Mouse (Mus musculus) C2C12 (cell line): ENCODE results near the gene Rps21. TPM values are rescaled to one million over a fixed set of nuclear protein-coding genes. Genes with fewer than 3 reads are reported as not detected.

Experiments
- H3K27me3 ChIP-seq: one replicate; pipeline ENCODE4 v1.6.1; 2011; ENCODE audit not compliant: control insufficient read depth, insufficient read depth, insufficient read length
- H3K36me3 ChIP-seq: one replicate; pipeline ENCODE4 v1.6.1; 2011; ENCODE audit not compliant: control insufficient read depth, insufficient read depth
- H3K4me3 ChIP-seq: one replicate; pipeline ENCODE4 v1.5.1; 2011; ENCODE audit warnings: mild to moderate bottlenecking, control low read depth; ENCODE audit not compliant: poor library complexity, insufficient read depth, severe bottlenecking
- H3K79me2 ChIP-seq: one replicate; pipeline ENCODE4 v1.6.1; 2011; ENCODE audit not compliant: control insufficient read depth, insufficient read depth
- H3K79me3 ChIP-seq: one replicate; pipeline ENCODE4 v1.6.1; 2011; ENCODE audit warnings: low read depth, control low read depth
- H3ac ChIP-seq: one replicate; pipeline ENCODE3; 2011; ENCODE audit warnings: low read depth; ENCODE audit not compliant: control insufficient read depth, insufficient read length
- CEBPB ChIP-seq: IDR thresholded peaks from one replicate; pipeline ENCODE4 v1.6.1; 2011; ENCODE audit warnings: low read depth, mild to moderate bottlenecking, control low read depth, moderate library complexity
- CTCF ChIP-seq: IDR thresholded peaks from one replicate; pipeline ENCODE4 v1.5.1; 2011; ENCODE audit not compliant: control insufficient read depth, insufficient read depth, insufficient read length
- FOSL1 ChIP-seq: IDR thresholded peaks from one replicate; pipeline ENCODE4 v1.8.0; 2011; ENCODE audit warnings: mild to moderate bottlenecking, low read length; ENCODE audit not compliant: poor library complexity, insufficient read depth, severe bottlenecking
- MAX ChIP-seq: IDR thresholded peaks from one replicate; pipeline ENCODE4 v1.6.1; 2011; ENCODE audit warnings: mild to moderate bottlenecking, control low read depth
- MYOD1 ChIP-seq: IDR thresholded peaks from one replicate; pipeline ENCODE4 v1.6.1; 2011; ENCODE audit warnings: low read depth; ENCODE audit not compliant: control insufficient read depth, insufficient read length
- MYOG ChIP-seq: IDR thresholded peaks from one replicate; pipeline ENCODE4 v1.6.1; 2011; ENCODE audit not compliant: control insufficient read depth, insufficient read length; ENCODE audit errors: extremely low read depth
- USF1 ChIP-seq: IDR thresholded peaks from one replicate; pipeline ENCODE4 v1.6.1; 2011; ENCODE audit warnings: low read depth, mild to moderate bottlenecking, control low read depth, moderate library complexity
- polyA plus RNA-seq: library from polyadenylated mRNA; unstranded; fragments of >200 nt; fragmentation: generic; extraction: Trizol; gene quantifications from one replicate; pipeline ENCODE4 v1.2.1, GENCODE M21; 2012; ENCODE audit warnings: missing spikeins

Gene Rps21
- polyA plus RNA-seq, 1 experiment: 5,244 TPM

GRCm38 (mm10) chr2:180215011-180215461, 42.1 kb upstream of the Rps21 start:
- no peak overlapping the region for H3K4me3 ChIP-seq
- H3K79me3 ChIP-seq: peaks cover 26% of the 10 kb centered on the region
- H3K79me2 ChIP-seq: peaks cover 70% of the 10 kb centered on the region
- no peaks in the 10 kb centered on the region for H3K27me3 ChIP-seq
- peaks cover 10% of the 10 kb centered on the region for H3K36me3 ChIP-seq
- TF ChIP-seq MYOD1 (no peak), USF1 (no peak), MAX (no peak), FOSL1 (no peak), CTCF (no peak), CEBPB (no peak), MYOG (no peak)
- peak overlapping the region; percentile 31 for H3ac ChIP-seq

- H3K36me3 ChIP-seq: peaks cover 16% of the 10 kb centered on the region
These were observed 41.2 kb upstream of the Rps21 start for GRCm38 (mm10) chr2:180215951-180216350.

GRCm38 (mm10) chr2:180216921-180217320, 40.3 kb upstream of the Rps21 start:
- Histone ChIP-seq H3K79me3 (peaks cover 27% of the 10 kb centered on the region), H3K4me3 (no peak overlapping the region), H3K79me2 (peaks cover 71% of the 10 kb centered on the region), H3K27me3 (no peaks in the 10 kb centered on the region), H3K36me3 (peaks cover 16% of the 10 kb centered on the region), H3ac (no peak overlapping the region)
- TF ChIP-seq CTCF (no peak), USF1 (no peak), MYOG (no peak), MYOD1 (no peak), FOSL1 (no peak), CEBPB (no peak), MAX (no peak)

More at GRCm38 (mm10) chr2:180215951-180216350, 41.2 kb upstream of the Rps21 start:
- no peaks in the 10 kb centered on the region for H3K27me3 ChIP-seq
- peaks cover 67% of the 10 kb centered on the region for H3K79me2 ChIP-seq
- H3ac ChIP-seq: no peak overlapping the region
- peaks cover 24% of the 10 kb centered on the region for H3K79me3 ChIP-seq
- no peak for TF ChIP-seq USF1
- no peak for TF ChIP-seq MAX
- no peak for TF ChIP-seq MYOG
- TF ChIP-seq CEBPB: no peak
- no peak overlapping the region for H3K4me3 ChIP-seq

- Histone ChIP-seq H3K27me3 (no peaks in the 10 kb centered on the region), H3K79me2 (peaks cover 78% of the 10 kb centered on the region), H3K36me3 (peaks cover 16% of the 10 kb centered on the region), H3ac (no peak overlapping the region), H3K4me3 (no peak overlapping the region), H3K79me3 (peaks cover 26% of the 10 kb centered on the region)
- TF ChIP-seq USF1 (no peak), CEBPB (no peak), MYOG (no peak), MYOD1 (peak; percentile 93), MAX (peak; percentile 20)
These were observed 39.6 kb upstream of the Rps21 start for GRCm38 (mm10) chr2:180217587-180217986.

GRCm38 (mm10) chr2:180218241-180218640, 38.9 kb upstream of the Rps21 start:
- Histone ChIP-seq H3K36me3 (peaks cover 16% of the 10 kb centered on the region), H3K79me3 (peaks cover 30% of the 10 kb centered on the region), H3K27me3 (no peaks in the 10 kb centered on the region), H3ac (no peak overlapping the region), H3K4me3 (no peak overlapping the region), H3K79me2 (peaks cover 81% of the 10 kb centered on the region)
- TF ChIP-seq MYOD1: no peak
- no peak for TF ChIP-seq CTCF
- TF ChIP-seq FOSL1: no peak
- no peak for TF ChIP-seq MYOG
- no peak for TF ChIP-seq CEBPB
- TF ChIP-seq MAX: no peak
- no peak for TF ChIP-seq USF1

GRCm38 (mm10) chr2:180218677-180219076, 38.5 kb upstream of the Rps21 start:
- Histone ChIP-seq H3ac (no peak overlapping the region), H3K79me3 (peaks cover 31% of the 10 kb centered on the region), H3K36me3 (peaks cover 16% of the 10 kb centered on the region), H3K79me2 (peaks cover 81% of the 10 kb centered on the region), H3K27me3 (no peaks in the 10 kb centered on the region), H3K4me3 (no peak overlapping the region)
- TF ChIP-seq USF1 (no peak), MAX (no peak), FOSL1 (no peak), CEBPB (no peak), CTCF (no peak), MYOD1 (no peak)
